Mouse (Mus musculus): ENCODE measurements around the gene Zdhhc8.
A peak's percentile ranks its signal among the peaks of the same experiment; 100 is the strongest.

The Zdhhc8 gene

GRCm38 (mm10) chr16:18234671-18235388 is at the start of gene Zdhhc8:
Zdhhc8 (minus strand) TSS chr16:18235136.
- peak; percentile 82 to 88 for DNase-seq

DNA sequence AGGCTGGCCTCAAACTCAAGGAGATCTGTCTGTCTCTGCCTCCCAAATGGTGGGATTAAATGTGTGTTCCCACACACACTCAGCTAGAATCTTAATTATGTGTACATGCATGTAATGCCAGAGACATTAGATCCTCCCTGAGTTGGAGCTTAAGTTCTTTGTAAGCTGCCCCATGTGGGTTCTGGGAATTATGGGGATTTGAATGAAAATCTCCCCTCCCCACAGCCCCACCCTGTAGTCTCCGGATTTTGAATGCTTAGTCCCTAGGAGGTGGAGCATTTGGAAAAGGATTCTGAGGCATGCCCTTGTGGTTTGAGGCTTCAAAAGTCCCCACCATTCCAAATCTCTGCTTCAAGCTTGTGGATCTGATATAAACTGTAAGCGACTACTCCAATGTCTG is 40.2 kb upstream of the Zdhhc8 start:
- DNase-seq, result no peak

GRCm38 (mm10) chr16:18268182-18268581 is 33.2 kb upstream of the Zdhhc8 start:
- DNase-seq, result no peak

GRCm38 (mm10) chr16:18265024-18265423 is 30.1 kb upstream of the Zdhhc8 start:
- no peak for DNase-seq

DNA sequence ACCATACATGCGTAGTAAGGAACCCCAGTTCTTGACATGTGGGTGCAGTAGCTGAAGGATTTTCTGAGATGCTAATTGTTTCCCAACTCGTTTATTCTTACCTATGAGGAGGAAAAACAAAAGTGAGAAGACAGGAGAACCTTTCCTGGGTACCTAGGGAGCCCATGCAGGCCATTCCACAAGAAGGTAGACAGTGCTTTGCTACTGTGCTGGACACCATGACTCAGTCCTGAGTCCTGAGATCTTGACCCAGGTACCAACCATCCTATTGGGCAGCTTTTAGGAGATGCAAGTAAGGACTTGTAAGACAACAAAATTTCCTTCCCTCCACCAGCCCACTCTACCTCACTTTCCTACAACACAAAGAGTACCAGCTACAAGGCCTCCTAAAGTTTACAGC is 23.3 kb upstream of the Zdhhc8 start, which contains the start of gene Gm49776:
Gene Gm49776 (minus strand): TSS at position 101 of the 400 bp plus-strand sequence.
- no peak for DNase-seq

GRCm38 (mm10) chr16:18253866-18254265 is 18.9 kb upstream of the Zdhhc8 start:
- DNase-seq, result no peak

- no peak for DNase-seq
Measured at GRCm38 (mm10) chr16:18252736-18253135, 17.8 kb upstream of the Zdhhc8 start.

GRCm38 (mm10) chr16:18250828-18251790 is 16.2 kb upstream of the Zdhhc8 start:
- DNase-seq, result no peak

DNA sequence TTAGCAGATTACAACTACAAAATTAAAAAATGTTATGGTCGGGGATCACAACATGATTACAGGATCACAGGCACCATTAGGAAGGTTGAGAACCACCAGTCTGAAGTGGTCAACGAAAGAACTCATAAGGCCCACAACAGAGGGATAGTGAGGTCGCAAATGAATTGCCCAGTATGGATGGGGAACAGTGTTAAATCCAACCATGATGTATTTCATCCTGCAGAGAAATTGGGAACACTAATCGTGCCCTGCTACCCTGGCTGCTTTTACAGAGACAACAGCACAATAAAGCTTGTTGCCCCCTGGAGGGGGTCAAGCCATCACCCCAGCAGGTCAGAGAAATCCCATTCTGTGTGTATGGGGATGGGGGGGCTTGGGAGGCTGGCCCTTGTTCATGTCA is 15.3 kb upstream of the Zdhhc8 start:
- no peak for DNase-seq

GRCm38 (mm10) chr16:18249364-18249967 is 14.5 kb upstream of the Zdhhc8 start:
- DNase-seq, result peak; percentile 56 to 61

DNA sequence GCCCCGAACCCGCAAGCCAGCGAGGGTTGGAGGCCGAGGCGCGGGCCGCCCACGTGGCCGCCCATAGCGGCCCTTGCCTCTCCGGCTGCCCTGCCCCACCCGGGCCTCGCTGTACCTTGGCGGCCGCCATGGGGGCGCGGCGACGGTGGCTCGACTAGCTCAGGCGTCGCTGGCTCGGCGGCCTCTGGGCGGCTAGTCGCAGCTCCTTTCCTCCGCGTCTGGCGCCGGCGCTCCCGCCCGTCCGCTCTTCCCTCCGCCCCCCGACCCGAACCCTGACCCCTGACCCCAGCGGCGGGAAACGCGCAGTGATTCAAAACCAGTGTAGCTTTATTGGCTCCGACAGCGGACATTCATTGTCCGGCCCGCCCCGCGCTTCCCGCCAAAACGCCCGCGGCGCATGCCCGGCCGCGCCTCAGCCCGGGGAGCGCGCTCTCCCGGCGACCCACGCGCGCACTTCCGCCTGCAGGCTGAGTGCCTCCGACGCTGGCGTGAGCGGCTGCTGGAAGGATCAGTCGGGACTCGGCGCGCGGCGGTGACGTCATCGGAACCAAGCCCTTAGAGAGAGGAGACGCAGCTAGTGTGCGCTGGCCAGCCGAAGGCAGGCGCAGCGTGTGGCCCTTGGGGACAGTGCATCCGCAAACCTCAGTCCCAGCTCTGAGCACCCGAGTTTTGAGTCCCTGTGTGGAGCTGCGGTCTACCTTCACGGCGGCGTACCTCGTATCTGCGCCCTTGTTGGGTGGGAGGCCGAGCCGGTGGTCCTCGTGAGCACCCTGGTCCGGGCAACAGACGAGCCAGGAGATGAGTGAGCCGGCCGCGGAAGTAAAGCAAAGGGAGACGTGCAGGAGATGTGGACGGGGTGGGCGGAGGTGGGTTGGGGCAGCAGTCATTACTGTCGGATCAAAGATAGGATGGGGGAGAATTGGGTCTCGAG is 13.8 kb upstream of the Zdhhc8 start, which contains the start of the genes Trmt2a and Ranbp1:
Gene Trmt2a (plus strand): TSS at position 247 of the 931 bp plus-strand sequence.
Gene Ranbp1 (minus strand): TSS at position 300 of the 931 bp plus-strand sequence.
- DNase-seq, result peak; percentile 98 to 100

DNA sequence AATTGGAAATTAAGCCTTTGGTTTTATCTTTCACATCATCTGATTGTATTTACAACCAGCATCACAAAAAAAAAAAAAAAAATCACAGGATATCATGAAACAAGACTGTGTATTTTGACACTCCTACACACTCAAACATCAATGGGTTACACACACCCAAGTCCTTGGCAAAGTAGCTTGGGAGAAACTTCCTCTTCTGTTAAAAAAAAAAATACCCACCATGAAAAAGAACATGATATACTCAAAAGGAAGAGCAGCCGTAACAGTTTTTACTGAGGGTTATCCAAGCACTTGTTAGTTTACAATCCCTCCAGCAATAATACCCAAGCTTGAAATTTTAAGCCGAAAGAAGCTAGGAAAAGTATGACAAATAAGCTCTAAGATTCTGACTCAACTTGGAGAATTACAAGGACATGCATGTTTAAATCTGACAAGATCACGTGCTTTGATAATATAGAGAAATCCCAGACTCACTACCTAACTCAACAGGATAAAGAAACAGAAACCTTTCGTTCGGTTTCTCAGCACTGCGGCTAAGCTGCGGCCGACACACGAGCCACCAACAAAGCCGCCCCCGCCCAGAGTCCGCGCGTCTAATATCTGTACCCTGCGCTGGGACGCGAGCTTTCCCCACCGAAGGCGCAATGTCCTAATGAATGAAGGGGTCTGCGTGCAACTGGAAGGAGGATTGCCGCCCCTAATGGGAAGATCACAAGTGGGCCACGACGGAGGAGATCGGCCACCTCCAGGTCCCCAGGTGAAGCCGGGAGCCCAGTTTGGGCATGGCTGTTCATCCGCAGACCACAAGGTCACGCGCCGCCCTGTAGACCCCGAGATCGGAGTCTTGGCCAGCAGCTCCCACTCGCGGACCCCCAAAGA is 12.8 kb upstream of the Zdhhc8 start:
- DNase-seq, result peak in 1 of 2 experiments; percentile 31

GRCm38 (mm10) chr16:18241581-18241980 is 6.6 kb upstream of the Zdhhc8 start:
- DNase-seq, result no peak

- DNase-seq, result no peak
Measured at GRCm38 (mm10) chr16:18236676-18237501, 2.0 kb upstream of the Zdhhc8 start.

DNA sequence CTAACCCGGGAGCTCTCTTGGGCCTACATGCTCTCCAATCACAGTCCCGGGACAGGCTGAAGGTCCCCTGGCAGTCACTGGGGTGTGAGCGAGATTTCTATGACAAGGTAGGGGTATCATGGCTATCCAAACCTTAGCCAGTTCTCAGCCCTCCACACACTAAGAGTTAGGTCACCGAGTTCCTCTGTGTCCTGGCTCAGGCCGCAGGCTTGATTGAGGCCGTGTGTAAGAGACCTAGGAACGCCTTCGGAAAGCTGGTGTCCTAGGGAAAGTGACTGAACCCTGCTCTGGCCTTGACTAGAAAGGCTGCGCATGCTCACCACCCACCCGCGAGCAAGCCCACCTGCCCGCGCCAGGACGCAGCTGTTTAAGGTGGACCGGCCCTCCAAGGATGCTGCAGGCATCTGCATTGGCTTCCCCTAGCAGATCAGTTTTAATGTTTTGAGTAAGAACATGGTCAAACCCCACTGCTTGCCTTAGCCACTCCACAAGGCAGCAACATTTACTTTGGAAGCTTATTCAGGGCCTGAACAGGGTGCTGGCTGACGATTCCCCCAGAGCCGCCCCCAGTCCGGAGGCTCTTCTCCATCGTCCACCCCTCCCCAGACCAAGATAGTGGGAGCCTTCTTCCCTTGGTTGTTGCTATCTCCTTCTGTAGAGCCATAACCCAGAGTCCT is 591 bp upstream of the Zdhhc8 start:
- peak; percentile 72 to 78 for DNase-seq

- DNase-seq, result peak in 1 of 2 experiments; percentile 22
Measured at GRCm38 (mm10) chr16:18233919-18234670, 841 bp downstream of the Zdhhc8 start.

GRCm38 (mm10) chr16:18233451-18233850 is 1.5 kb downstream of the Zdhhc8 start:
- no peak for DNase-seq

GRCm38 (mm10) chr16:18231451-18231850 is 3.5 kb downstream of the Zdhhc8 start:
- DNase-seq, result peak in 1 of 2 experiments; percentile 15
